Mouse (Mus musculus) lung, embryonic 15.5 days (tissue): ENCODE results near the gene Gm7694. TPM values are rescaled to one million over a fixed set of nuclear protein-coding genes. Genes with fewer than 3 reads are reported as not detected.

Experiments
- ATAC-seq: fragments of 200-750 bp; cut with Nextera tagmentation; 2 replicates; pipeline ENCODE4 v1.8.0; 2017; ENCODE audit warnings: moderate number of reproducible peaks, borderline replicate concordance; ENCODE audit not compliant: low FRiP score, low TSS enrichment; ENCODE audit errors: extremely low read depth
- H3K27ac ChIP-seq: fragments of 300-500 bp; sonication (generic); 2 replicates; pipeline ENCODE4 v1.5.1; 2015; ENCODE audit warnings: moderate library complexity, mild to moderate bottlenecking, inconsistent platforms
- H3K27me3 ChIP-seq: fragments of 300-500 bp; sonication (generic); 2 replicates; pipeline ENCODE4 v1.6.1; 2015; ENCODE audit warnings: inconsistent platforms
- H3K36me3 ChIP-seq: fragments of 300-500 bp; sonication (generic); 2 replicates; pipeline ENCODE4 v1.6.1; 2015; ENCODE audit warnings: inconsistent platforms
- H3K4me1 ChIP-seq: fragments of 300-500 bp; sonication (generic); 2 replicates; pipeline ENCODE4 v1.6.1; 2015; ENCODE audit warnings: inconsistent platforms
- H3K4me2 ChIP-seq: fragments of 300-500 bp; sonication (generic); 2 replicates; pipeline ENCODE4 v1.6.1; 2015; ENCODE audit warnings: inconsistent platforms, mild to moderate bottlenecking, moderate library complexity
- H3K4me3 ChIP-seq: fragments of 300-500 bp; sonication (generic); 2 replicates; pipeline ENCODE4 v1.5.1; 2015; ENCODE audit warnings: mild to moderate bottlenecking, inconsistent platforms
- H3K9ac ChIP-seq: fragments of 300-500 bp; sonication (generic); 2 replicates; pipeline ENCODE4 v1.6.1; 2015; ENCODE audit warnings: inconsistent platforms
- H3K9me3 ChIP-seq: fragments of 300-500 bp; sonication (generic); 2 replicates; pipeline ENCODE4 v1.6.1; 2016; ENCODE audit warnings: inconsistent platforms
- WGBS: fragments of 180-500 bp; shearing (Covaris S2); methylation state at CpG from one replicate; pipeline ENCODE4 v1.1.7; 2015; 5-methylcytosine and 5-hydroxymethylcytosine counted together
- polyA plus RNA-seq: library from polyadenylated mRNA; unstranded; fragments of >200 nt; fragmentation: Nextera tagmentation; extraction: Ambion mirVana; gene quantifications from 2 replicates; pipeline ENCODE4 v1.2.1, GENCODE M21; 2015

The Gm7694 gene
- 3.0 TPM in 2 replicates for polyA plus RNA-seq

DNA sequence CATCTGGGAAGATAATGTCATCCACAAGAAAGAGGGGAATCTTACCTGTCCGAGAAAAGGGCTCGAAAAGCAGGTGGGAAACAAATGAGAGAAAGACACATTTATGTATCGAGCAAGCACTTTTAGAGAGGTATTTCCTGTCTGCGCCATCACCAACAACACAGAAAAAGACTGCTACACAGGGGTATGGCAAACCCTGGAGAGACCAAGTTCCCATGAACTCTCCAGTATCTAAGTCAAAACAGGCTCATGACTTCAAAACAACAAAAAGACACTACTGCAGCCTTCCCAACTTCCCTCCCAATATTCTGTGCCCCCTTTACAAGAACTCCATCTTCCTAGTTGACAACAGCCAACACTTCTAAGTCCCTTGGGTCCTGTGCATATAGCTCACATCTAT, at the start of gene Gm7694:
Gene Gm7694 (minus strand): TSS at position 101 of the 400 bp plus-strand sequence.
- 91% methylated on average over 4 of the region's 4 CpGs for WGBS
- H3K27ac ChIP-seq: no peak within 1 kb of the TSS
- no peak for ATAC-seq

DNA sequence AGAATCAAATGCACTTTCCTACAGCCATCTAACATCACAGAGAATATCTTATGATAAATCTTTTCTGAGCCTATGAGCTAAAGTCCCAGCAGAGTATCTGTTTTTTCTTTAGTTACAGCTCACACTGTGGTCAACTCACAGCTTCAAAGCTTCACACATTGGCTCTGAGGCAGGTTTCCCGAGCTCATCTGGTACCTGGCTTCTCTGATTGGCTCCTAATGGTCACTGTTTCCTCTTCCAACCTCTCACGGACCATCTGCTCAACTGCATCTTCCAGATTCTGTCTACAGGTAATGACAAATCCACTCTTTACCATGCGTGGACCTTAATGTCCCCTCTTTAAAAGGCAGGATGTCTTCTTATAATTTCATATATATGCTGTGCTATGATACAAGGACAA, 47.2 kb upstream of the Gm7694 start:
- H3K4me2 ChIP-seq: no peak overlapping the region
- no peaks in the 10 kb centered on the region for H3K9me3 ChIP-seq
- H3K27me3 ChIP-seq: no peaks in the 10 kb centered on the region
- H3K27ac ChIP-seq: no peak overlapping the region
- no peak overlapping the region for H3K9ac ChIP-seq
- no peak overlapping the region for H3K4me3 ChIP-seq
- H3K36me3 ChIP-seq: no peaks in the 10 kb centered on the region
- WGBS: 62% methylated on average over 3 of the region's 3 CpGs
- no peaks in the 10 kb centered on the region for H3K4me1 ChIP-seq
- no peak for ATAC-seq

More for the DNA sequence above, at the start of gene Gm7694:
- H3K9me3 ChIP-seq: no peaks in the 10 kb centered on the region
- H3K4me1 ChIP-seq: no peaks in the 10 kb centered on the region
- H3K36me3 ChIP-seq: no peaks in the 10 kb centered on the region
- H3K4me2 ChIP-seq: no peak within 1 kb of the TSS
- no peak within 1 kb of the TSS for H3K4me3 ChIP-seq
- no peak within 1 kb of the TSS for H3K9ac ChIP-seq
- no peaks in the 10 kb centered on the region for H3K27me3 ChIP-seq

DNA sequence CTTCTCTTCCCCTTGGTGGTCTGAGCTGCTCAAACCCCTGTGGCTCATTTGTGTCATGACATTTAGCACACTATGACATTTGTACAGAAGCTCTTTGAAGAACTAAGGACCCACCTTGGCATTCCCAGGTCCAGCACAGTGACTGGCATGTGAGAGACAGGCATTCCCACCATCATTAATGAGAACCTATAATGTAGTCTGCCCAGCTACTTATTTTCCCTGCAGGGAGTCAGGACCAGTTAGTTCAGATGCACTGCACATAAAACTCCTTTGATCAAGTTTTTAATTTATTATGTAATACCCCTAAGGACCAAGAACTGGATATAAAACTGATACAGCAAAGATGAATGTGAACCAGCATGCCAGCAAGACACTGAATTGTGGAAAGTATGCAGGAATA, 44.9 kb upstream of the Gm7694 start:
- H3K9me3 ChIP-seq: no peaks in the 10 kb centered on the region
- H3K27me3 ChIP-seq: no peaks in the 10 kb centered on the region
- H3K9ac ChIP-seq: no peak overlapping the region
- H3K4me3 ChIP-seq: no peak overlapping the region
- no peak for ATAC-seq
- H3K4me2 ChIP-seq: no peak overlapping the region
- no peaks in the 10 kb centered on the region; the same call in 1 of the 2 replicates for H3K4me1 ChIP-seq
- no peak overlapping the region for H3K27ac ChIP-seq
- no peaks in the 10 kb centered on the region for H3K36me3 ChIP-seq

DNA sequence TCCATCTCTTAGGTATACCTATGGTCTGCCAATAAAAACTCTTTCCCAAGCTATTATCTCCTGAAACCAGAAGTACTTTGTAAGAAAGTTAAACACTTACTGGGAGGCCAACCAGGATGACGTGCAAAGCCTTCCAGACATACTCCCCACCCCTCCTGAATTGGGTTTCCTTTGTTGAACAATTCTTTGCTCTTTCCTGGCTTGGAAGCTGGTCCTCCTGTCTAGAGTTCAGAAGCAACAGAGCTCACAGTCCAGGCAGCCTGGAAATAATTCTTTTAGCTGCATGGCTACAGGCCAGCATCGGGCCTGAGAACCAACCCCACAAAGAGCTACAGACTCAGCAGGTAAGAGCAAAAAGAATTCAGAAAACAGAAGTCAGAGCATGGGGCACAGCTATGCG, 40.1 kb upstream of the Gm7694 start:
- Histone ChIP-seq H3K4me2 (no peak overlapping the region), H3K9ac (no peak overlapping the region), H3K4me1 (no peaks in the 10 kb centered on the region; the same call in 1 of the 2 replicates), H3K9me3 (no peaks in the 10 kb centered on the region), H3K27ac (no peak overlapping the region), H3K4me3 (no peak overlapping the region), H3K36me3 (no peaks in the 10 kb centered on the region), H3K27me3 (no peaks in the 10 kb centered on the region)
- 50% methylated on average over 3 of the region's 3 CpGs for WGBS
- ATAC-seq: no peak; the same call in 1 of the 2 replicates

DNA sequence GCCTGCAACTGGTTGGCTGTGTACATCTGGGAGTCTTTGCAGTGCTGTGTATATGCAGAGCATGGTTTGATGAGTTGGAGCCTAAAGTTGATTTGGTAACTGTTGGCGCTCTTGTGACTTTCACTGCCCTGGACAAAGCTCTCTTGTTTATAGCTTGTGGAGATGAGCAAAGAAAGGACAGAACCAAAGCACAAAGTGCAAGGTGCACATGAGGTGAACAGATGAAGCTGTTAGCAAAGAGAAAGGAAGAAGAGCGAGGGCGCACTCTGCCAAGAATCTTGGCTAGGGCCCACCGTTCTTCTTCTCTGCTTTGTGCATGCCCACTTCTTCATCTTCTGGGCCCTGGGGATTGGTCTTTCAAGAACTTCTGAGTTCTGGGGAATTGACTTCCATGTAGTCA, 37.8 kb upstream of the Gm7694 start:
- Histone ChIP-seq H3K4me1 (no peaks in the 10 kb centered on the region; the same call in 1 of the 2 replicates), H3K36me3 (no peaks in the 10 kb centered on the region), H3K4me2 (no peak overlapping the region), H3K27me3 (no peaks in the 10 kb centered on the region), H3K9me3 (no peaks in the 10 kb centered on the region), H3K9ac (no peak overlapping the region), H3K4me3 (no peak overlapping the region), H3K27ac (no peak overlapping the region)
- WGBS: 96% methylated on average over 4 of the region's 4 CpGs
- ATAC-seq: no peak

DNA sequence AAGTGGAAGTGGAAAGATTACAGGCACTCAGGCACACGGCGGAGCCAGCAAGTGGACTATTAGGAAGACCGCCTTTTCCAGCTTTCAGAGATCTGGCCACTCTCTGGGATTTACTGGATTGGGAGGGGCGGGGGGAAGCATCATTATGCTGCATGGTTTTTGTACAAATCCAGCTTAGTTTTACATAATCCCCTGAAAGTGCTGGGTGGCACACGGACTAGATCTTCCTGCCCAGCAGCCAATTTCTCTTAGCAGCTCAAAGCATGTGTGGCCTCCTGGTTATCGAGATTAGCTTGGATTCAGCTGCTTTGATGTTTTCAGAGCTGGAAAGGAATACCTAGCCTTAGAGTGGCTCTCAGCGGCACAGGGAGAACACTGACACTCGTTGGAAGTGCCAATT, 36.9 kb upstream of the Gm7694 start:
- no peak overlapping the region for H3K9ac ChIP-seq
- no peak overlapping the region for H3K4me2 ChIP-seq
- no peak for ATAC-seq
- no peak overlapping the region for H3K27ac ChIP-seq
- 69% methylated on average over 8 of the region's 8 CpGs for WGBS
- H3K4me1 ChIP-seq: no peaks in the 10 kb centered on the region; the same call in 1 of the 2 replicates
- no peaks in the 10 kb centered on the region for H3K36me3 ChIP-seq
- no peaks in the 10 kb centered on the region for H3K27me3 ChIP-seq
- H3K4me3 ChIP-seq: no peak overlapping the region
- no peaks in the 10 kb centered on the region for H3K9me3 ChIP-seq

DNA sequence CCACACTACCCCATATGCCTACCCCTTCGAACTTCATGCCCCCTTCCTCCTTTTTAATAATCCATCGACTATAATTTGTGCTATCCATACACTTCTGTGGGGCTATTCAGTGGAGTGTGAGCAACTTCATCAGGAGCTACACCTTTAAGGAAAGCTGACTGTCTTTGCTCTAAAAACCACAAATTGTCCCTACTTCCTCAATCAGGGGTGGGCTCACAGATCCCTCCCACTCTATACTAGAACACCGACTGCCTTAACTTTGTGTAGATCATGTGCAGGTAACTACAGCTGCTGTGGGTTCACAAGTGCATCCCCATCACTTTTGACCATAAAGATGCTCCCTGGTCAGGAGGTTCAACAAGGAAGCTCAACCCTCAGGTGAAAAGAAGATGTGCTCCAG, 33.8 kb upstream of the Gm7694 start:
- H3K27me3 ChIP-seq: no peaks in the 10 kb centered on the region
- no peak overlapping the region for H3K9ac ChIP-seq
- H3K9me3 ChIP-seq: no peaks in the 10 kb centered on the region
- no peak overlapping the region for H3K4me3 ChIP-seq
- no peaks in the 10 kb centered on the region for H3K4me1 ChIP-seq
- no peak overlapping the region for H3K4me2 ChIP-seq
- ATAC-seq: no peak
- no peaks in the 10 kb centered on the region for H3K36me3 ChIP-seq
- 82% methylated on average over 3 of the region's 3 CpGs for WGBS
- H3K27ac ChIP-seq: no peak overlapping the region

DNA sequence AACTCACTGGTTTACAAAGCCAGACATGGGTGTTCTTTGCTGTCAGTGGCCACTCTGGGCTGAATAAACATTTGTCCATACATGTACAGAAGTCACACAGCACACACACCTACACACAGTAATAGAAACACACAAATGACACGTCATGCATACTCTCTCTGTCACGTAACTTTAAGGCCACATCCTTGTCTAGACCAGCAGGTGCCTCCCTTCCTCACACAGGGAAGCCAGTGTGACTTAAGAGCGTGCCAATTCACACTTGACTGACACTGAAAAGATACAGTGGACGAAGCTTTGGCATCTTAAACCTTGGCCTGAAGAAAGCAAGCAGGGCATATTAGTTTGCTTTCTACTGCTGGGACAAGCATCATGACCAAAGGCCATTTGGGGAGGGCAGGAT, 26.6 kb upstream of the Gm7694 start:
- Histone ChIP-seq H3K9me3 (no peaks in the 10 kb centered on the region), H3K4me1 (no peaks in the 10 kb centered on the region), H3K36me3 (no peaks in the 10 kb centered on the region), H3K27me3 (no peaks in the 10 kb centered on the region), H3K9ac (no peak overlapping the region), H3K4me2 (no peak overlapping the region), H3K4me3 (no peak overlapping the region), H3K27ac (no peak overlapping the region)
- no peak for ATAC-seq
- WGBS: 75% methylated on average over 4 of the region's 4 CpGs

DNA sequence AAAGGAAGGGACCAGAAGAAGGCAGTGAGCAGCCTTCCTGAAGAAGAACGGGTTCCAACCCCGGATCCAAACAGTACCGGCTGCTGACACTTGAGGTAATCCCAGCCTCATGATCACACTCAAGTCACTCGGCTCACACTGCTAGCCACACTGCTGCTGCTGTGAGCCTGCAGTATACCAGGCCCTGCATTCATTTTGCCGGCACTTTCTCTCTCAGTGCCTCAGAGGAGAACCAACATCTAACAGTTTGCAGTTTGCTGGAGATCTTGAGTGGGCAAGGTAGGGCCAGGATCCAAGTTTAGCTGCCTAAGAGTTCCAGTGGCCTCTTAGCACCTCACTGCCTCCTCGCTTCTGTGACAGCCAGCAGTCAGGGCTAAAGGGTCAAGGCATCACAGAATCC, 25.8 kb upstream of the Gm7694 start:
- H3K9ac ChIP-seq: no peak overlapping the region
- H3K36me3 ChIP-seq: no peaks in the 10 kb centered on the region
- no peak overlapping the region for H3K4me3 ChIP-seq
- no peak for ATAC-seq
- 48% methylated on average over 6 of the region's 6 CpGs for WGBS
- H3K27me3 ChIP-seq: no peaks in the 10 kb centered on the region
- no peaks in the 10 kb centered on the region for H3K9me3 ChIP-seq
- no peaks in the 10 kb centered on the region for H3K4me1 ChIP-seq
- no peak overlapping the region for H3K4me2 ChIP-seq
- H3K27ac ChIP-seq: no peak overlapping the region

DNA sequence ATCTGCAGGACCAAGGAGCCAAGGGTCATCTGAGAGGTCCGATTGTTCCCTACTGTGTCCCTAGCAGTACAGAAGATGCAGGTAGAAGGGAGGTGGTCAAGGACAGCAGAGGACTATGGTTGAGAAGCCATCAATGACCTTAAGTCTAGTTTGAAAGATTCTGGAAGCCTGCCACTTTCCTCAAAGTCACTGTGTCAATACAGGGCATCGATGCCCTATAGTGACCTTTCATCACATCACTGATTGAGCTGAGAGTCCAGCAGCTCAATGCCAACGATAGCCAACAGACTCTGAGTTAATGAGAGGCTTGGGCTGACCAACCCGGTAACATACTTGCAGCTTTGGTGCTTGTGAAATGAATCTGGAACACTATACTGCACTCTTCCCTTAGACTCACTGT, 19.1 kb upstream of the Gm7694 start:
- Histone ChIP-seq H3K4me3 (no peak overlapping the region), H3K4me2 (no peak overlapping the region), H3K9ac (no peak overlapping the region), H3K27ac (no peak overlapping the region), H3K36me3 (no peaks in the 10 kb centered on the region), H3K9me3 (no peaks in the 10 kb centered on the region), H3K4me1 (0 out of 2 replicates have a peak, but pooled peaks cover 6% of the 10 kb centered on the region), H3K27me3 (no peaks in the 10 kb centered on the region)
- WGBS: 87% methylated on average over 4 of the region's 4 CpGs
- no peak for ATAC-seq

DNA sequence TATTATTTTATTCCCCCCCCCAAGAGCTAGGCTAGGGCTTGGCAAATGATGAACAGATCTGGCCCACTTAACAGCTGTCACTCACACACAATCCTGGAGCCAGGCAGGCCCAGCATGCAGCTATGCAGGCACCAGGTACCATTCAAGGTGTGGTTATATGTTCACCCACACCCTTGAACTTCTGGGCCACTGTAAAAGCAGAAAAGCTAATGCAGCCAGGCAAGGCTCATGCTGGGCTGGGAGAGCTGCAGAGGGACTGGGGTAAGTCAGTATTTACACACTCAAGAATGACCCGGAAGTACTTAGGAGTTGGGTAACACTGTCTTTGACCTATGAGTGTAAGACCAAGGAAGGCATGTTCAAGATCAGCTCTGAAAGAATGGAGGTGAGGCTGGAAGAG, 18.2 kb upstream of the Gm7694 start:
- no peaks in the 10 kb centered on the region for H3K27me3 ChIP-seq
- 0 out of 2 replicates have a peak, but pooled peaks cover 6% of the 10 kb centered on the region for H3K4me1 ChIP-seq
- no peak overlapping the region for H3K9ac ChIP-seq
- WGBS: 65% methylated on average over 1 of the region's 1 CpGs
- no peaks in the 10 kb centered on the region for H3K9me3 ChIP-seq
- no peaks in the 10 kb centered on the region for H3K36me3 ChIP-seq
- no peak overlapping the region for H3K27ac ChIP-seq
- ATAC-seq: no peak; the same call in 1 of the 2 replicates
- H3K4me3 ChIP-seq: no peak overlapping the region
- no peak overlapping the region for H3K4me2 ChIP-seq

DNA sequence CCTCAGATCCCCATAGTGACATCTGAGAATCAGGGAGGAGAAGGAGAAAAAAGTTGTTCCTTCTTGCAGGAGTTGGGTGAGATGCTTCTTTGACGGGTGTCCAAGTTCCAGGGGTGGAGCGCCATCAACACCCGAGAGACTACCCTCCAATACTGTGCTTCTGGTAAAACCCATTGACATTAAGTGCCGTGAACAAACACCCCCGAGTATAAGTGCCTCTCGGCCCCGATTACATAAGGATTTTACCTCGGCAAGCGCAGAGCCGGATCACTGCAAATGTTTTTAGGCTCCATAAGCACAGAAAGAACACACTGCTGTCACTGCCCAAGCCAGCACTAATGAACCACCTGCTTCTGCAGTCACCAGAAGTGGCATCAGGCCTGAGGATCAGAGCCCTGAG, 16.9 kb upstream of the Gm7694 start:
- no peaks in the 10 kb centered on the region for H3K9me3 ChIP-seq
- WGBS: 57% methylated on average over 10 of the region's 10 CpGs
- 0 out of 2 replicates have a peak, but pooled peaks cover 6% of the 10 kb centered on the region for H3K4me1 ChIP-seq
- no peak overlapping the region for H3K4me2 ChIP-seq
- H3K36me3 ChIP-seq: no peaks in the 10 kb centered on the region
- H3K4me3 ChIP-seq: no peak overlapping the region
- no peaks in the 10 kb centered on the region for H3K27me3 ChIP-seq
- no peak overlapping the region for H3K9ac ChIP-seq
- ATAC-seq: peak; percentile 57; the same call in 1 of the 2 replicates
- no peak overlapping the region for H3K27ac ChIP-seq

DNA sequence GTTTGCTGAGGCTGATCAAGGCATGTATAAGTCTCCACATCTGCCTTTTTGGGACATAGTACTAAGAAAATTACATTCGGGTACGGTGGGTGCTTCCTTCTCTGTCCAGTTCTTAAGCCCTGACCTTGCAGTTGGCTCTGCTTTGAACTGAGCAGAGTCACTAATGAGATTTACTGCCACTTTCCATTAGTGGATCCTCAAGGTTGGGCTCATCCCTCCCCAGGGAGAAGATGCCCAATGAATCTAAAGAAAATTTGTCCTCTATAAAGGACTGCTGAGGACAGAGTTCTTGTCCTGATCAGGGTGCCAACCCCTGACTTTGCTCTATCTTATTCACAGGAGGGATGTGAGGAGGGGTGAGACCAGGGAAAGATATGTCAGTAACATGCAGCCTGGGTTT, 15.9 kb upstream of the Gm7694 start:
- no peaks in the 10 kb centered on the region for H3K27me3 ChIP-seq
- no peak for ATAC-seq
- H3K4me3 ChIP-seq: no peak overlapping the region
- 0 out of 2 replicates have a peak, but pooled peaks cover 6% of the 10 kb centered on the region for H3K4me1 ChIP-seq
- H3K9ac ChIP-seq: no peak overlapping the region
- H3K36me3 ChIP-seq: no peaks in the 10 kb centered on the region
- H3K27ac ChIP-seq: no peak overlapping the region
- WGBS: 77% methylated on average over 2 of the region's 2 CpGs
- no peaks in the 10 kb centered on the region for H3K9me3 ChIP-seq
- H3K4me2 ChIP-seq: no peak overlapping the region
